Mouse (Mus musculus) B cell, adult 2 months (primary cell): ENCODE measurements around the gene Cyp21a1.
"Not testable (repeated sequence)": the region's sequence is repeated elsewhere in the genome, so short reads cannot be mapped to it uniquely, and the experiment has no call there.

Experiments used
- DNase-seq, 2 experiments: peaks; one replicate each; pipeline ENCODE4 v3.0.0; 2022

Cyp21a1 gene

DNA sequence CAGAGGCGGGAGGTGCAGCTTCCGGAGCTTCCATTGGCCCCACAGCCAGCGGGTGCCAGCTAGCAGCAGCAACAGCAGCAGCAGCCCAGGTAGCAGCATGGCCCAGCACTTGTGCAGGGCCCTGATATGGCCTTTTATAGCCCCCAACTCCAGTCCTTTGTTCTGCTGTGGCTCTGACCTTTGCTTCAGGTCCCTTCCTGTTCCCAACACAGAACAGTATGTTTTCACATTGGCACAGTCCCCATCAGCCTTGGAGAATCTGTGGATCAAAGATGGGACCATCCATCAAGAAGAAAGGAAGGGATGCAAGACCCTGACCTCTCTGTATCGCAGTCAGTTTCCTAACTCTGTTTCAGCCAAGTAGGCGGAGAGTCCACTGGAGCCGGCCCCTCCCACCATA is at the start of gene Cyp21a1:
Gene Cyp21a1 (minus strand): TSS at position 261 of the 400 bp plus-strand sequence.
- not testable (repeated sequence) for DNase-seq

DNA sequence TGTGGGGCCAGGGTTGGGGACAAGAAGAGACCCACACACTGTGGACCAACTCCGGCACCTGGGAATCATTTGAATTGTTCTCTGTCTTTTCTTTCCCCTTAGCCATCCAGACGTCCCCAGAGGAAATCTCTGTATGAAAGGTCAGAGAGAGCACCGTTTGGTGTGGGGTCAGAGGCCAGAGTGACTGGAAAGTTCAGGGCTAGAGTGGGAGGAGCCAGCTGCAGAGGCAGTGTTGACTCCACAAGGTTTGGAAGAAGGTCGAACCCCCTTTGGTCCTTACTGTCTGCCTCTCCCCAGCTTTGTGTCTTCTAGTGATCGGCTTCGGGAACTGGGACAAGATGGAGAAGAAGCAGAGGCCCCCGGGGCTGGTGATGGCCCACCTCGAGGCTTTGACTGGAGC is 49.1 kb upstream of the Cyp21a1 start:
- DNase-seq, result no peak

DNA sequence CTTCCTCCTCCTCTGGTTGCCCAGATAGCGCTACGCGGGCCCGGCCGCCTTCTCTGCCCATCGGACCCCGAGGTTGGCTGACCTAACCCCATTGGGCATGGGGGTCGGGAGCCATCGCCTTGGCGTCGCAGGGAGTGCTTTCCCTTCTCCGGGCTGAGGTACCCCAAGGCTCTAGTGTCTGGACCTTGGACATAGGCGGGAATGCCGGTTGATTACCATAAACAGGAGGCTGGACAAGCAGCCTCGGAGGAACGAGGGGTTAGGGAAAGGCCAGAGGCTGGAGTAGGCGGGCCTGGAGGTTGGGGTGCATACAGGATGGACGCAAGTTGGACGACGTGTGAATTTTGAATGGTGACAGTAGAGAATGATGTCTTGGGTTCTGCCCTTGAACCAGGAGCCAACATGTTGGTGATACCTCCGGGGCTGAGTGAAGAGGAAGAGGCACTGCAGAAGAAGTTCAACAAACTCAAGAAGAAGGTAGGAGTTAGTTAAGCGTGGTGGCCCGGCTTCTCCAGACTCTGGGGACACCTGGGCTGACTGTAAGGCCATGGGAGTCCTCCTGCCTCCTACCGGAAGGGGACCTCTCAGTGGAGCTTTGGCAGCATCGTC is 46.3 kb upstream of the Cyp21a1 start:
- DNase-seq, result no peak

DNA sequence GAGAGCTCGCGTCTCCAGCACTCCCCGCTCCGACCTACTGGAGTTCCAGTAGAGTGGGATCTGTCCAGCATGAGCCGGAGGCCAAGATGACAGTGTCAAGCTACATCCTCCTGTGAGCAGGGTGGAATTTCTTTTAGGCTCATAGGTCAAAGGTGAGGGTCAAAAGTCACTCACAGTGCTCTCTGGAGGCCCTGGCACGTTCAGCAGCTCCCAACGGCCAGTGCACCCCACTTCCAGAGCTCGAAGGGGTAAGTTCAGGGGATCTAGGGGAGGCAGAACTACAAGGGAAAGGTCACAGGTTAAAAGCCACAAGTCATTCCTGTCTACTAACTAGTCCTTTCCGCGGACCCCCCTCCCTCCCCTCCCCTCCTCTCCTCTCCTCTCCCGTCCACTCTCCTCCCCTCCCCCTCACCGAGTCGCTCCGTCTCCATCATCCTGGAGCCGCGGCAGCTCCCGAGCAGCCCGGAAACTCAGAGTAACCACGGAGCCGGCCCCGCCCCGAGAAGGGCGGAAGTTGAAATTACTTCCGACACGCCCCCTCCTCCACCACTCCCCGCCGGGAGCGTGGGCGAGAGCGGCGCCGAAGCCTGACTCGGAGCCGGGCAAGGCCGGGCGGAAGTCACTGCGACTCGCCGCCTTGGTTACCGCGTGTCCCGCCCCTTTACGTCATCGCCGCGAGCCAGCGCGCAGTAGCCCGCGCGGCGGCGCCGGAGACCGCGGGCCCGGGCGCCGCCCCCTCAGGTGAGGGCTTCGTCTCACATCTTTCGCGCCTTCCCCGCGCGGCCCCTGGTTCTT is 45.6 kb upstream of the Cyp21a1 start, which contains the start of the genes Skiv2l and Nelfe:
Gene Skiv2l (minus strand): TSS at position 489 of the 795 bp plus-strand sequence.
Gene Nelfe (plus strand): TSS at position 670 of the 795 bp plus-strand sequence.
- DNase-seq, result peak; percentile 99

DNA sequence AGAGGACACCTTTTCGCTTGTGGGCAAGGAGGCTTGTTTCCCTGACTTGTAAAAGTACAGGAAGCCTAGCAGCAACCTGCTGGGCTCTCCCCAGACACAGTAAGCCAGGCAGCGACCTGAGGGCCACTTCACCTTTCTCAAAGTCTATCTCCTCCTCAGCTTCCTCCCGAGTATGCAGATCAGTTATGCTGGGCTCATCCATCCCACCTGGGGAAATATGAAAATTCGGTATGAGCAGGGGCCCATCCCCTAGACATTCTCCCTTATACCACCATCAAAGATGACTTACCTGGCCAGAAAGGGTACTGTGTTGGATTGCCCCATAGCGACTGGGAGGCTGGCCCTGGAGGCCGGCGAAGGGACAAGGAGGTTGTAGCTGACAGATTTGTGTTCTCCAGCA is 43.3 kb upstream of the Cyp21a1 start:
- DNase-seq, result no peak

DNA sequence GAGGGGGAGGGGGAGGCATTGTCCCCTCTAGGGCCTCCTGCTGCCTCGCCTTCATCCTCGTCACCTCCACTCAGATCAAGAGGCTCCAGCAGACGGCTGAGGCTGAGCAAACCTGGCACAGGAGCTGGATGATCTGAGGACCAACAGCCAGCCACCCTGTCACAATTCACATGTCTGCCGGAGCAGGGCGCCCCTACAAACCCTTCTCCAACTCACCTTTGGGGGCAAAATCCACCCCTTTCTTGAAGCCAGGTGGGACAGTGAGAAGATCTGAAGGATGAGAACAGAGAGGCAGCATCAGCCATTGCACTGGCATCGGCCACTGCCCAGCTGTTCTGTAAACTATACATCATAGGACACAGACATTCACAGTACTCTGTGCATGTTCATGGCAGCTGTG is 42.8 kb upstream of the Cyp21a1 start:
- DNase-seq, result no peak

DNA sequence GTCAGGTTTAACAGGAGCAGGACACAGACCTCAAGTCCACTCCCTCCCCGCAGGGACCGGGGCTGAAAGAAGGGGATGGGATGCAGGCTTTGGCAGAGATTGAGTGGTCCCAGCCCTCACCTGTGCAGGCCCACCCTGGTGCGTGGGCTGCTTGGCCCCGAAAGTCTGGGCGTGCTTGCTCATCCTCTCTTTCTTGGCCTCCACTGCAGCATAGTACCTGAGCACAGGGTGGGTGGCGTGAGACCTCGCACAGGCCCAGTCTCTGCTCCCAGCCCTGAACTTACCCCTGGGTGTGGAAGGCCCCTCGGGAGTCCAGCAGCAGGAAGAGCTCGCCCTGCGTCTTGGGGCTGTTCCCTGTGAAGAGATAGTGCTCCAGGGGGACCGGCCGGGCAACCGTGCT is 40.5 kb upstream of the Cyp21a1 start:
- no peak for DNase-seq

DNA sequence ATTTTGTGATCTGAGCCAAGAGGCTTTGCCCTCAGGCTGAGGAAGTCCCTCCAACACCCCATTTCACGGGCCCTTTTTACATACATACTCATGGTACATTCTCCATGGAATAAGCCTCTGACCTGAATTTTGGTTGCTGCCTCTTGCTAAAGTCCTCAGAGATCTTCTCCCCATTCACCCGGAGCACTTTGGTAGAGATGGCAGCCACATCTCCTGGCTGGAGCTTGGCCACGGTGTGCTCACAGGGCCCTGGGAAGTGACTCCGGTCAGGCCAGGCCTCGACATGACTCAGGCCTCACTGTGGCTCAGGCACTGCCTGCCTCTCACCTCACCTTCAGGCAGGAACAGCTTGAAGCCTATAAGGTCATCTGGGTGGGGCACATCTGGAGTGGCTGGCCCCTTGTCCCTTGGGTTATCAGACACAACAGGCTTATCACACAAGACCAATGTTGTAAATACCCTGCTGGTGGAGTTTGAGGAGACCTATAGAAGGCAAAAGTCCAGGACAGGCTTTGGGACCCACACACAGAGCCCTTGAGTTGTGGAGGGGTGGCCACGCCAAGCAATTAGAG is 36.5 kb upstream of the Cyp21a1 start:
- no peak for DNase-seq

DNA sequence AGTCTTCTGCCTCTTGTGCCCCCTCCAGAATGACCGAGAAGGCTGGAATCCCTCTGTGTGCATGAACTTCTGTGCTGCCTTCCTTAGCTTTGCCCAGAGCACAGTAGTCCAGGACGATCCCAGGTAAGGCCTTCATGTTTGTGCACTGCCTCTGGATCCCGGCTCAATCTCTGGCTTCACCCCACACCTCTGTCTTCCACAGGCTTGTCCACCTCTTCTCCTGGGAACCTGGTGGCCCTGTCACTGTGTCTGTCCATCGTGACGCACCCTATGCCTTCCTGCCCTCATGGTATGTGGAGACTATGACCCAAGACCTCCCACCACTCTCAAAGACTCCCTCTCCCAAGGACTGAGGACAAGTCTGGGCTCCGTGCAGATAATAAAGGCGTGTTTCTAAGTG is 34.4 kb upstream of the Cyp21a1 start:
- no peak for DNase-seq

DNA sequence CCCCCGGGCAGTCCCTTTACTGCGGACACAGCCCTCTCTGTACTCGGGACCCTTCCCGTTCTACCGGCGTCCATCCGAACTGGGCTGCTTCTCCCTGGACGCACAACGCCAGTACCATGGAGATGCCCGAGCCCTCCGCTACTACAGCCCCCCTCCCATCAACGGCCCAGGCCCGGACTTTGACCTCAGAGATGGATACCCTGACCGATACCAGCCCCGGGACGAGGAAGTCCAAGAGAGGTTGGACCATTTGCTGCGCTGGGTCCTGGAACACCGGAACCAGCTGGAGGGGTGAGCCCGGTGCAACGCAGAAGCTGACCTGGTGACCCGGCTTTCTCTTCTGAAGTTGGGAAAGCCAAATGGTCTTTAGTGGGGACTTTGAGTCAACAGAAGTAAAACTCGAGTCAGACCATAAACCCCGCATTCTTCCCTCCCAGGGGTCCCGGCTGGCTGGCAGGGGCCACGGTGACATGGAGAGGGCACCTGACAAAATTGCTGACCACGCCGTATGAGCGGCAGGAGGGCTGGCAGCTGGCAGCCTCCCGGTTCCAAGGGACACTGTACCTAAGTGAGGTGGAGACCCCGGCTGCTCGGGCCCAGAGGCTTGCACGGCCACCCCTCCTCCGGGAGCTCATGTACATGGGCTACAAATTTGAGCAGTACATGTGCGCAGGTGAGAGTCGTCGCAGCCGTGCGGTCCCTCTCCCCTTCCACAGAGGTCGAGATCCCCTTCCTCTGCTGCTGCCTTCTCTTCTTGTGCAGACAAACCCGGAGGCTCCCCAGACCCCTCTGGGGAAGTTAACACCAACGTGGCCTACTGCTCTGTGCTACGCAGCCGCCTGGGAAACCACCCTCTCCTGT is 33.3 kb upstream of the Cyp21a1 start:
- no peak for DNase-seq

DNA sequence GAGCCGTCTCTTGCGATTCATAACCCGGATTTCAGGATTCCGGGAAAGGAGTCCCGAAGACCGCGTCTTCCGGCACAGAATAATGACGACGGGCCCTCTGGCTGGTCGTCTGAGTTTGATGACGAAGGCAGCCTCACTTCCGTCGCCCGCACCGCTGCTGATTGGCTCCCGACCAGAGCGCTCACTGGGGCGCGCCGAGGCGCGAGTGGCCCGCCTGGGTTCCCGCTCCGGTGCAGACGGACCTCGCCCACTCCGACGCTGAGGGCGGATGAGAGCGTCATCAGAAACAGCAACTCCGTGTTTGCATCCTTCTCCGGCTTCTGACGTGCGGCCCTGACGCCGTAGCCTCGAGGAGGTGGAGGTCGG is 32.5 kb upstream of the Cyp21a1 start, which contains the start of the genes Stk19 and Dxo:
Gene Stk19 (minus strand): TSS at position 90 of the 366 bp plus-strand sequence.
Gene Dxo (plus strand): TSS at position 164 of the 366 bp plus-strand sequence.
- DNase-seq, result peak; percentile 93 to 94

DNA sequence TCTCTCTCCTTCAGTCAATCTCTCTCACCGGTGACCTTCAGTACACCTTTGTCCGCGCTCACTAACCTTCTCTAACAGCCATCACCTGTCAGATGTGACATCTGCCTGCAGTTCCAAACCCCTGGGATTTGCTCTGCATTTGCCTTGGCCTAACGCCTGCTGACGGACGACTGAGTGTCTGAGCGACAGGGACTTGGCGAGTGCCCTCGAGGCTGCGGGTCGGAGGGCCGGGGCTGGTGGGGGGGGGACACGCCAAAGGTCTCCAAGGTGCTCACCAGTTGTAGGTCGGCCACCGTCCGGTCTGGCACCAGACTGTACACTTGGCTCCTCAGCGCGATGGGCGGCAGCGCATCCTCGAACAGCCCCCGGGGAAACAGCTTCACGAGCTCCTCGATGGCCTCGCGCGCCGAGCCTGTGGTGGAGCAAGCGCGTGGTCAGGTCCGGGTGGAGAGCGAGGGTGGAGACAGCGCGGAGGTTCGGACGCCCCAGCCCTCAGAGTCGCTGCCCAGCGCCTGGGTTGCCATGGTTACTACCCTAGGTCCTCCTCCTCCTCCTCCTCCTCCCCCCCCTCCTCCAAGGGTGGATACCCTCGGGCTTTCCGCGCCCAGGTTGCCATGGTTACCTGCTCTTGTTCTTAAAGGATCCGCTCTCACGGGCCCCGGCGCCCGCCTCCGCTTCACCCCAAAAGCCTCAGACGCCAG is 31.9 kb upstream of the Cyp21a1 start:
- no peak for DNase-seq

DNA sequence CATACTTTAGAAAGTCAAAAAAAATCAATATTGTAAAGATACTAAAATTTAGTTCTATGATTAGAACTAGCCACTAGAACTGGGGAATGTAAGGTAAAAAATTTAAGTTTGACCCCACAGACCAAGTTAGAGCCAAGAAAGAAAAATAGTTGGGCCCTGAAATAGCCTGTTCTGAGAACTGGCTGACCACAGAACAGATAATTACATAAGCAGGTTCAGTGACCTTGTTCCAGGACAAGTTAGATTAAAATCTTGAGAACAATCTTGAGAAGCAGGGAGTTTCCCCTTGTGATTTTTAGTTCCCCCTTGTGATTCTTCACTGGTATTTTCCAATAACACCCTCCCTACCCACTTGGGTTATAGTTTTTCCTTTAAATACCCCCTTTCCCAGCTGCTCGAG is 26.4 kb upstream of the Cyp21a1 start:
- not testable (repeated sequence) for DNase-seq

DNA sequence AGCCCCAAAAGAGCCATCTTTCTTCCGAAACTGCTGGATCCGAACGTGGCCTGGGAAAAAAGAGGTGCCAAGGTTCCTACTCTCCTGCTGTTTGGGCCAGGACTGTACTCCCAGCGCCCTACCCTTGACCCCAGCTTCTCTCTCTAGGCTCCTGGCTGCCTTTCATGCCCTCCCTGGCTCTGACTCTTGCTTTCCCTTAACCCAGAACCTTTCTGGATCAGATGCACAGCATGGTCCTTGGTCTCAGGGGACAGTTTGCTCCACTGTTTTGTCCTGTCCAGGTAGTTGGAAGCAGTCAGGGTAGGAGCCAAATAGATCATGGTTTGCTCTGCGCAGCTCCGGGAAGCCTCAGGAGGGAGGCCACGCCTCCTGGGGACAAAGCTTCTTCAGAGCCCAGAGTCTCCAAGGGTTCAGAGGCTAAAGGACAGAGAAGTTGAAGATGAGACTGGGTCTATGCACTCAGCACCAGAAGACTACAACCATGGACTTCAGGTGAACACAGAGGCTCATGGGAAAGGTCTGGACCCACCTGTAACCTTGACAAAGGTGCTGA is 10.5 kb upstream of the Cyp21a1 start:
- DNase-seq, result no peak

DNA sequence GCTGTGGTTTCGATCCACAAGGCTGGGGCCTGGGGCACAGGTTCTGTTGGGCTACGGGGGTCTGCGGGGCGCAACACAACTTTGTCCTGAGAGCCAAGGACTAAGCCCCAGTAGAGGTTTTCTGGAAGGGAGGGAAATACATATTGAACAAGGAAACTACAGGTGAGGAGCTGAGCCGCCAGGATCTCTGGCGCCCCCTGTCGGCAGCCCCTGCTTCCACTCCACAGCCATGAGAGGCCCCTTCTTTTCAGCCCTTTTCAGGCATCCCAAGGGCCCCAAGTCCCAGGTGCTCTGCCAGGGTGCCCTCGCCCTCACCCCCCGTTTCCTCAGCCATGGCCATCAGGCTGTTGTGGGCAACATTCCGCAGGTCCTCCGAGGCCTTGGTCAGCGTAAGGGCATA is 9.4 kb upstream of the Cyp21a1 start:
- DNase-seq, result peak; percentile 64 to 72

DNA sequence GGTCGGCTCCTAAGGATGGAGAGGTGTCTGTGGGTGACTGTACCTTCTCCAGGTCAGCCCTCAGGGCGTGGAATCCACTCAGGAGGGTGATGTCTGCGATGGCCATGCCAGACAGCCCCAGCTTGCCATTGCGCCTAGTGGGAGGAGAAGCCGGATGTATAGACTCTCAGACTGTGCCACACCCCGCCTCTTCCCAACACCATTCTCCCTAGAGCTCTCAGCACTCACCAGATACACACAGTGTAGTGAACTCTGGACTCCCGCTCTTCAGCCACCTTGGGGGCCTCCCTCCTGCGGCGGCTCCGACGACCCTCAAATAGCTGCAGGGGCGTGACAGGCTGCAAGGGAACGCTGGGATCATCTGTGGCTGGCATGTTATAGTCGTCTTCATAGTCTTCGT is 6.9 kb upstream of the Cyp21a1 start:
- no peak for DNase-seq

DNA sequence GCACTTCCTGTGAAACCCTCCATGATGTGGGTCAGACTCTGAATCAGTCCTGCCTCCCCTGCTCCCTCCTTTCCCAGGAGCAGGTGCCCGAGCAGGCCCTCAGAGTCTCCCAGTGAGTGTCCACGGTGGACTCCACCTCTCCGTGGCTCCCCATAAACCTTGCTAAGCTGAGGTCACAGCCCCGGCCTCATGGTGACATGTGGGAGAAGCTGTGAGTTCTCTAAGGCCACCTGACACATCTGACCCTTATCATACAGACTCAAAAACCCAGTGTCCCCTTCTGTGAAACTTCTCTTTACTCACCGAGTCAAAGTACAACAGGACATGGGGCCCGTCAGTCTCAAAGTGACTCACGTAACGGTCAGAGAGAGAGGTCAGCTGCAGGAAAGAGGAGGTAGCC is 6.5 kb upstream of the Cyp21a1 start:
- DNase-seq, result not testable (repeated sequence)

DNA sequence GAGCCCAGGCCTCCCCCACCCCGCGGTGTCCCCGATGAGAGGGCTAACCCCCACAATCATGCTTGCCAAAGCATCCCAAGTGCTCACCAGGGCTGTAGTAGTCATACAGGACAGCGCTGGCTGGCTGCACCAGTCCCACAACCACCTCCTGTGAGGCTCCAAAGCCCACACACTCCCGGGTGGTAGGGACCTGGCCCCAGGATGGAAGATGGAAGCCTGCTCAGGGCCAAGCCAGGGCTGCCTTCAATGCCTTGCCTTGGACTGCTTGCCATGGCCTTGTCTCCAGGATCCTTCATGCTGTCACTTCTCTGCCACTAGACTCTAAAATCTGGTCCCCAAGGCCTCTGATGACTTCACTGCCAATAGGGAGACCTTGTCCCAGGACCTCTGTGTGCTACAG is 6.0 kb upstream of the Cyp21a1 start:
- DNase-seq, result not testable (repeated sequence)

DNA sequence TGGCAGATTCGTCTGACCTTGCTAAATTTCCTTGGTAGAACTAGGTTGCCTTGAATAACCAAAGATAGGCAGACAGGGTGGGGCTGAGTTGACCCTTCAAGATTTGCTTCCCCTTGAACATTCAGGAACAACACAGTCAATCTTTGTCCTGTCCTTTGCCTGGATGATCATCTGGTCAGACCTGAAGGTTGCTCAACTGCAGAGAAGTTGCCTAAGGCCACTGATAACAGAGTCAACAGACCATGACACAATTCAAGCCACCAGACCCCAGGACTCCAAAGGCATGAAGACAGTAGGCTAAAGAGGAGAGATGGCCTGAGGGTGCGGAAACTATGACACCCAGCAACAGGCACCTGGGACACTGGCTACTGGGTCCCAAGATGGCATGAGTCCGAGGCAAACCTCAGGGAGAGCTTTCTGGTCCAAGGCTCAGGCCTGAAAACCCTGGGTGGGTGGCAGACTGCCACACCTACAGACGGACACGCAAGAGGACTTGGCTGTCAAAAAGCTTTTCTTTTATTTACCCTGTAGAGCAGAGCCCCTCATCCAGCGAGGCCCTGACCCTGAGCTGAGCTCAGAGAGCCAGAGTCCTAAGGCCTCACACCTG is 4.3 kb upstream of the Cyp21a1 start:
- no peak for DNase-seq

DNA sequence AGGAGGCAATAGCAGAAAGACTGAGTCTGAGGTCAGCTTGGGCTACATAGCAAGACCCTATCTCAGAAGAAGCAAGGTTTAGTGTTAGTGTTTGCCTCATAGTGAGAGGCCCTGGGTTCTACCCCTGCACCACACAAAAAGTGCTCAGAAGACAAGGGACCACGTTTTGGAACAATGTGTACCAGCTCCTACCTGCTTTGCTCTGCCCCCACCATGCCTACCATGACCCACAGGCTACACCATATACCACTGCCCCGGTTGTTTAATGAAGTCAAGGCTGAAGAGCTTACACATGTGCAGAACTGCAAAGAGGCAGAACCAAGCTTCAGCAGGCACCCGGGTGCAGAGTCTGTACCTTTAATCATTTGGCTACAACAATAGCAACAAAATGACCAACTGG is 2.8 kb upstream of the Cyp21a1 start:
- DNase-seq, result no peak

DNA sequence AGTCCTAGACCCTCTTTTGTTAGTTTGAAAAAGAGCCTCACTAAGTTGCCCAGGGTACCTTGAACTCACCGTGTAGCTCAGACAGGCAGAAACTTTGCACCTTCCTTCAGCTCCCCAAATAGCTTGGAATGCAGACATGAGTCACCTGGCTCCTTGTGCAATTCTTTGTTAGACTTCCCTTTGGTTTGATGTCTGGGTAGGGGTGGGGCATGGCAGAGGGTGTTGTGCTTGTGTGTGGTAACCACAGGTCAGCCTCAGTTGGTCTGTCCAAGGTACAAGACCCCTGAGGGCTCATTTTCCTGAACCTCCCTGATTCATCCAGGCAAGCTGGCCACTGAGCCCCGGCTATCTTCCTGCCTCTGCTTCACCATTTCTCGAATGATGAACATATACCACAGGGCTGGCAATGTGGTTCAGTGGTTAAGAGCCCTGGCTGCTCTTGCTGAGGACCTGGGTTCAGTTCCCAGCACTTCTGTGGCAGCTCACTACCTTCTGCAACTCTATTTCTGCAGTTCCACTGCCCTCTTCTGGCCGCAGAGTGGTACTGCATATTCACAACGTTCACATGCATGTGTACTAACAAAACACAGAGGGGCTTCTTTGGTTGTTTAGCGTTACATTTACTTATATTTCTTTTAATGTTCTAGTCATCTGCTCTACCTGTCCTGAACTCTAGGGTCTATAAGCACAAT is 656 bp upstream of the Cyp21a1 start:
- DNase-seq, result peak; percentile 15 to 33
